Mouse (Mus musculus) brain, embryonic 14.5 days (tissue): Measurements from ENCODE around the gene Pbx4. TPM values are rescaled to one million over a fixed set of nuclear protein-coding genes. Genes with fewer than 3 reads are reported as not detected.

Source experiments
- DNase-seq: peaks from one replicate; pipeline ENCODE4 v3.0.0-alpha.2; 2011; ENCODE audit warnings: low read depth
- CTCF ChIP-seq: fragments of 200-500 bp; IDR thresholded peaks from 2 replicates; pipeline ENCODE4 v1.5.1; 2012; ENCODE audit warnings: inconsistent platforms, mild to moderate bottlenecking, moderate library complexity, borderline replicate concordance; ENCODE audit not compliant: insufficient read depth, insufficient read length; ENCODE audit errors: extremely low read depth
- POLR2A ChIP-seq: fragments of 200-500 bp; IDR thresholded peaks from 2 replicates; pipeline ENCODE4 v1.6.1; 2012; ENCODE audit warnings: mild to moderate bottlenecking, inconsistent platforms, borderline replicate concordance; ENCODE audit not compliant: poor library complexity, insufficient read depth, insufficient read length, severe bottlenecking; ENCODE audit errors: extremely low read depth
- polyA plus RNA-seq: library from polyadenylated mRNA; depleted of rRNA; stranded (reverse); fragments of >200 nt; gene quantifications from 2 replicates; pipeline ENCODE4 v1.2.3, GENCODE M21; 2012

Pbx4 gene
- polyA plus RNA-seq, 1 experiment: 43.6 TPM

DNA sequence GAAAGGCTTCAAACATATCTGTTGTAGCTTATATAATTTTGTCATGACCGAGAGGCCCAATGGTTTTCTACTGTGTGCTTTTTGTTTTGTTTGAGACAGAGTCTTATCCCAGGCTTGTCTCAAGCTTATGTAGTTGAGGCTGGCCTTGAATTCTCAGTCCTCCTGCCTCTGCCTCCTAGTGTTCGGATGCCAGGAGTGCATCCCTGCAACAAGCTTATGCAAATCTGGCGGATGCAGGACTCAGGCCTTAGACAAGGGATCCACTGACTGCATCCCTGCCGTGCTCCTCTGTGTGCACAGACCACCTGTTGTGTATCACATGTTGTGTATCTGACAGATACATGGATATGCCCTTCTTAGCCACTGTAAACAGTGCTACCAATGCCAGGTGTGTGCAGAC, 28.5 kb downstream of the Pbx4 start:
- TF ChIP-seq POLR2A (no peak), CTCF (peak; percentile 23; the same call in 1 of the 2 replicates)
- DNase-seq: peak; percentile 24

DNA sequence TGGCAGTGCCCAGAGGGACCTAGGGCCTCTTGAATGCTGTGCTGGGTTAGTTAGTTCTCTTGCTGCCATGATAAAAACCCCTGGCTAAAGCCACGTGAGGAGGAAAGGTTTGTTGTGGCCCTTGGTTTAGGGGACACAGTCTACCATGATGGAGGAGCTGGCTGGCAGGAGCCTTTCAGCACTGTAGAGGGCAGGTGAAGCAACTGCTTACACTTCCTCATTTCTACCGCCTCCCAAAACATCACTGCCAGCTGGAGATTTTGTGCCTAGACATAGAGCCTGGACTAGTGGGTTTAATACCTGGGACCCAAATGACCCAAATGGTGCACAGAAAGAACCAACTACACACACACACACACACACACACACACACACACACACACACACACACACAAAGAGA, 29.0 kb downstream of the Pbx4 start:
- DNase-seq: no peak
- TF ChIP-seq POLR2A (no peak), CTCF (no peak)

DNA sequence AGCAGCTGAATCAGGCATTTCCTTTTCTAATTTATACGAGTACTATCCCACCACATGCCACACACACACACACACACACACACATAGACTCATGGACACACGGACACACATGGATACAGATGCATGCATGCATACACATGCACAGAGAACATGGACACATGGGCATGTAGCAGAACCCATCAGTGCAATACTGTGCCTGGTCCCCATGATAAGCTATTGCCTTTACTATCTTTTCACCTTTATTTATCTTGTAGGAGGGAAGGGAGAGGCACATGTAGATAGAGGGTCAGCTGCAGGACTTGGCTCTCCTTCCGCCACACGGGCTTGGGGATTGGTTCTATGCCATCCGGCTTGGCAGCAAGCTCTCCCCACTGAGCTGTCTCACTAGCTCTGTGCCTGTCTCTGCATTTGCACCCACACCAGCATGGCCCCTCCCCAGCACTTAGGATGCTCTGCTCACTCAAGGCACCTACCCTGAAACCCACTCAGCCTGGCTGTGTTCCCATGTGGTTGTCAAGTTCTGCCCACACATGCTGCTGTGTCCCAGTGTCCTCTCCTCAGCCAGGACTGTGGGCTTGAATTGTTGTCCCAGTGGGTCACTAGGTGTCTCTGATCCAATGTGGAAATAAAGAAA, 31.2 kb downstream of the Pbx4 start:
- DNase-seq: no peak
- TF ChIP-seq CTCF (no peak), POLR2A (no peak)

DNA sequence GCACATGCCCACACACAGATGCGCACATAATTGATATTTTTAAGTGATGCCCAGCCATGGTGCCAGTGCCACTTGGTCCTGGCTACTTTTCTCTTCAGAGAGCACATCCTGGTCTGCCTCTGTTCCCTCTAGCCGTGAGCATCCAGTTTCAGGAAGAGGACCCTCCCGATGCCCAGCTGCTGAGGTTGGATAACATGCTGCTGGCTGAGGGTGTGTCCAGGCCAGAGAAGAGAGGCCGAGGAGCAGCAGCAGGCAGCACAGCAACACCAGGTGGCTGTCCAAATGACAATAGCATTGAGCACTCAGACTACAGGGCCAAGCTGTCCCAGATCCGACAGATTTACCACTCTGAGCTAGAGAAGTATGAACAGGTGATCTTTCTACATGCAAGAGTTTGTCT, 31.9 kb downstream of the Pbx4 start:
- DNase-seq: no peak
- TF ChIP-seq CTCF (no peak), POLR2A (no peak)

GRCm38 (mm10) chr8:69867696-69868326, 35.5 kb downstream of the Pbx4 start:
- TF ChIP-seq CTCF (no peak), POLR2A (no peak)
- no peak for DNase-seq

- DNase-seq: no peak
- TF ChIP-seq POLR2A: no peak
- no peak for TF ChIP-seq CTCF
Observed at GRCm38 (mm10) chr8:69870003-69870765, 37.9 kb downstream of the Pbx4 start.

GRCm38 (mm10) chr8:69870907-69871306, 38.6 kb downstream of the Pbx4 start:
- DNase-seq: no peak
- TF ChIP-seq POLR2A (no peak), CTCF (no peak)

GRCm38 (mm10) chr8:69874155-69874554, 41.9 kb downstream of the Pbx4 start:
- no peak for TF ChIP-seq POLR2A
- peak; percentile 86 for TF ChIP-seq CTCF
- DNase-seq: peak; percentile 71

GRCm38 (mm10) chr8:69874654-69875053, 42.4 kb downstream of the Pbx4 start:
- no peak for DNase-seq
- TF ChIP-seq CTCF (no peak), POLR2A (no peak)

- no peak for DNase-seq
- no peak for TF ChIP-seq CTCF
Observed at GRCm38 (mm10) chr8:69876097-69876496, 43.8 kb downstream of the Pbx4 start.

- no peak for DNase-seq
- TF ChIP-seq CTCF (no peak), POLR2A (no peak)
Observed at GRCm38 (mm10) chr8:69876967-69877366, 44.7 kb downstream of the Pbx4 start.
